Mouse (Mus musculus): ENCODE measurements around the gene Mansc4.

Mansc4 gene

DNA sequence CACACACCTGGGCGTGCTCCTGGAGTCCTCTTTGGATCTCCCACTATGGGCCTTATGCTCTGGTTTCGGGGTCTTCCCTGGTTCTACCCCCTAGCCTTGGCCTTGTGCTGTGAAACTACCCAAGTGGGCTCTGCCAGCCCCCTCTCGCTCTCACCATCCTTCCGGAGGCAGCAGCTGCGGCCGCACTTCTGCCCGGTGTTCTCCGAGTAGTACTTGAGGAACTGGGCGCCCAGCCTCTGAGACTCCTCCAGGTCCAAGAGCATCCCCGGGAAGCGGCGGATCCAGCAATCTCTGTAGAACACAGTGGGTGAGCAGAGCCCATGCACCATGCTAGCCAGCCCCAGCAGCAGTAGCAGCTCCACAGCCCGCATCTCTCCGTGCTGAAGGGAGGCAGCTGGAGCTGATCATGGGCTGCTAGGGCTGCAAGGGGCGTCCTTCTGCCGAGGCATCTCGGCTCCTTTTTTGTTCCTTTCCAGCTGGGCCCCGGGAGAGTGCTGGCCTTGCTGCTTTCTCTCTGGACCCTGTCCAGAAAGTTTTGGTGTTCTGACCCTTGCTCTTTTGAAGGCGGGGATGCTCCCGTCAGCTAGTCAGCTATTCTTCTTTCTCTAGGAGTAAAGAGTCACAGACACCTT, at the start of gene Mansc4:
TSS of gene Mansc4 (minus strand) at position 439 of the 632 bp plus-strand sequence.
- DNase-seq (ENCODE audit: low spot score in 2 of 2), result no peak

DNA sequence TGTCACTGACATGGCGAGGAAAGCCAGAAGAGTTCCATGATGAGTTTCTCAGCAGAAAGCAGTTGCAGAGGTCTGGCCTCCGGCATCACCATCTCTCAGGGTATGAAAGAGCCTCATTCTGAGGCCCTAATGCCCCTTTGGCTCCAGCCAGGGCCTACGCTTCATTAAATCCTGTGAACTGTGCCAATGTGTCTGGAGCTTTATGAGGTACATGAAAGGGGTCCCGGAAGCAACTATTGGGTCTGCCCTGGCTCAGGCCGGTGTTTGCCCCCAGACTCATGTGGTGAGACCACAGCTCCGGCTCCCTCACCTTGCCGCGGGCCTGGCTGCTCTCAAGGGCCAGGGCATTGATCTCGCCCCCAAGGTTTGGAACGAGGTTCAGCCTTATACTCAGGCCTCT, 40.4 kb upstream of the Mansc4 start:
- DNase-seq (ENCODE audit: low spot score in 2 of 2), result no peak

DNA sequence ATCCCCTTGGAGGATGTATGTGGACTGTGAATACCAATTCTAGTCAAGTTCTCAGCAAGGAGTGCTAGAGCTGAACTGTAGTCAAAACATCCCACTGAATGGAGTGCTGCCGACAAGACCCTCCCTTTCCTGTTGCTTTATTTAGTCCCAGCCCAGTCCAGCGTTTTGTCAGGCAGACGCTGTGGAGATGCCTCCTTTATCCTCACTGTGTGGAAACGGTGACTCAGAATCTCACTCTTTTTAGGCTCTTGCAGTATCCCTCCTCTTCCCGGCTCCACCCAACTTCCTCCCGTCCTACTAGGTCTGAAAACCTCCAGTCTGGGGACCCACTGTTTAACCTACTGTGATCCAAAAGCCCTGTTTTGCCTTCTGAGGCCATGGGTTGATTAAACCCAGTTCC, 34.5 kb upstream of the Mansc4 start:
- peak in 1 of 2 experiments; percentile 17 for DNase-seq (ENCODE audit: low spot score in 2 of 2)

DNA sequence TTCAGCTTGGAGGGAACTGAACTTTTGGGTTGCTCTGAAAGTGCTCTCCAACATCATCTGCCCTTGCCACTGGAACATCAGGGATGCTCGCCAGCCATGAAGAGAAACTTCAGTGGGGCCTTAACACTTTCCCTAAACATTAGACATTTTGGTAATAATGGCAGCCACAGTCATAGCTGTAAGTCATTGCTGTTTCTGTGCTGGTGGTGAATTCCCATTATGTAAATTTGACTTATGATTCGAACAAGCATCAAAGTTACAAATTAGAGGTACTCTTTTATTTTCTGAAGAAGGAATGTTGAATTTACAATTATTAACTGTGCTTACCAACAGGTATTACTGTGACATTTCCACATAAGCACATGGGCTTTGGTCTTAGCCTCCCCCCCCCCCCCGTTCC, 31.4 kb upstream of the Mansc4 start:
- DNase-seq (ENCODE audit: low spot score in 2 of 2), result no peak

DNA sequence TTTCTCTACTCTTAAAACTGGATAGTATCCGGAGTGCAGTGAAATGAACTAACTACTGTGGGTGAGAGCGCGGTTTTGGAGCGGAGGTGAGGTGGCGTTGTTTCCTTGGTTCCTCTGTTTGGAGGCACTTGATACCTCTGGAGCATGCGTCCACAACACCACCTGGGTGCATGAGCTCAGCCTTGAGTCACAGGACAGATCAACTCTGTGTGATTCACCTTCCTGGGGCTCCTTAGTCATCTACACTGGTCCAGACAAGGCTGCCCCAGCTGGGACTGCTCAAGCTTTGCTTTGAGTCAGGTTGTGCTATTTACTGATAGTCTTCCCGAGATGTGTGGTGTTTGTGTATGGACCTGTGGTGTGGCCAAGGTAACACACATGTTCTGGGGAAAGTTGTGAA, 30.9 kb upstream of the Mansc4 start:
- no peak for DNase-seq (ENCODE audit: low spot score in 2 of 2)

DNA sequence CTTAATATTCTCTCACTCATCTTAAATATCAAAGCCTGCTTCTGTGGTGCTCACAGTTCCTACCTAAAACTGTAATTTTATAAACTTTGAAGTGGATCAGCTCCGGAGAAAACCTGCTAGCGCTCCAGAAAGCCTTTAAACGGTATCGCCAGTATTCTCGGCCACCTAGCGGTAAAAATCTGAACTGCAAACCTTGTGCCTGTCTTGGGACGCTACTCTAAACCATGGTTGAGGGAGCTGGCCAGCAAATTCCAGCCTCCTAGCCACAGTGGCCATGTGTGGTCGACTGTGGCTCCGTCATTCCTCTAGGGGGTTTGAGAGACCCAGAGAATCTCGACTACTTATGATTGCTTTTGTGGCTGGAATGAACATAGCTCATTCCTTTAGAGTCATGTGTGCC, 29.7 kb upstream of the Mansc4 start:
- peak; percentile 51 to 60 for DNase-seq (ENCODE audit: low spot score in 2 of 2)

DNA sequence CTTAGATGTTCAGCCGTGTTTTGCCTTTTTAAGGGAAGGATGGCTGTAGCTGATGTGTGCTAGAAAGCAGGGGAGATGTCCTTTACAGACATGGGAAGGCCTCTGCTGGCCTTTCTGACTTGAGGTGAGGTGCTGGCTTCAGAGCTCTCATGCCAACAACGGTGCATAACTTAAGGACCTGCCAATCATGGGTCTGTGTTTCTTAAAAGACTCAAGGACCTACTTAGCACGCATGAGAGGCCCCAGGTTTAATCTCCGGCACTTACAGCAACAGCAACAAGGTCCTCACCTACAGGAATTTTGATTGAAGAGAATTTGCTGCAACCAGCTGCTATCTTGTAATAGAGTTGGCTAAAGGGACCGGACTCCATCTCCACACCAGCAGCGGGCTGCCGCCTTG, 22.5 kb upstream of the Mansc4 start:
- DNase-seq (ENCODE audit: low spot score in 2 of 2), result no peak

DNA sequence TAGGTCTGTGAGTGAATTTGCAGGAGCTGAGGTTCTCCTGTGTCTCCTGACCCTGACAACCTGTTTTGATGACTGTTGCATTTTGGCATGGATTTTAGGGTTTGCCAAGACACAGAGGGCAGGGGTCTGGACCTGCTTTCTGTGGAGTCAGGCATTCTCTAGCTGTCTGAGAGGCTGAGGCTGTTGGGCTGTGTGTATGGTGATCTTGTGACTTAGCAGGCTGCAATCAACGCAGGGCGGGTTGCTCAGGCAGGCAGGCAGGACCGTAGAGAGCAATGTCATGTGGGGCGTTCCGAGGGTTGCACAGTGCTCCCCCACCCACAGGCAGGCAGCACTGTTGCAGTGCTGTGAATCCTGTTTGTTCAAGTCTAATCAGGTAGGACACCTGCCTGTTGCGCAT, 19.9 kb upstream of the Mansc4 start:
- DNase-seq (ENCODE audit: low spot score in 2 of 2), result no peak

DNA sequence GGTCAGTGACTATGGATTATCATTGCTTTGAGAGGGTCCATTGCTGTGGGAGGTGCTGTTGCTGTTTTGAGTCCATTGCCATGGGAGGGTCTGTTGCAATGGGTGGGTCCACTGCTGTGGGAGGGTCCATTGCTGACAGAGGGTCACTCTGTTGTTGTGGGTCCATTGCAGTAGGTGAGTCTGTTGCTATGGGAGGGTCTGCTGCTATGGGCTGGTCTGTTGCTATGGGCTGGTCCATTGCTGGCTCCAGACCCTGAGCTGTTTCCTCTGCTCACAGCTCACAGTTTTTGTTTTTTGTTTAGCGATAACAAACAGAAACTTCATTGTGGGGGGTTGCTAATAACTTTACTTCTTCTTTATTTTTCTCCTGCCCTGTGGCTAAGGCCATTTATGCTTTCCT, 18.7 kb upstream of the Mansc4 start:
- no peak for DNase-seq (ENCODE audit: low spot score in 2 of 2)

DNA sequence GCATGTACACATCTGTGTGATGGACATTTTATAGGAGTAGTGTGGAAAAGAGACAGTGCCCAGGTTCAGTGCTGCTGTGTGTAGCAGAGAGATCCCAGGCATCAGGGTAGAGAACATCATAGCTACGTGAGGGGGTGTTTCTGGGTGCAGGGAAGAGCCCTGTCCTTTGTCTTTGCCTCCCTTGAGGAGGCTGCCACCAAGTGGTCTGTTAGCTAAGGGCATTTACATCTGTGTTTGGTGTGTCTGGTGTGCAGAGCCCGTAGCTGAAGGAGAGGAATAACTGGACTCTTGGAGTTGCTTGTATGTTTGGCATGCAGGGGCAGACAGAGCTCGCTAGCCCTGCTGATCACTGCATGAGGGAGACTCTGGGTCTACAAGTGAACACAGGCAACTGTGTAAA, 15.5 kb upstream of the Mansc4 start:
- no peak for DNase-seq (ENCODE audit: low spot score in 2 of 2)

DNA sequence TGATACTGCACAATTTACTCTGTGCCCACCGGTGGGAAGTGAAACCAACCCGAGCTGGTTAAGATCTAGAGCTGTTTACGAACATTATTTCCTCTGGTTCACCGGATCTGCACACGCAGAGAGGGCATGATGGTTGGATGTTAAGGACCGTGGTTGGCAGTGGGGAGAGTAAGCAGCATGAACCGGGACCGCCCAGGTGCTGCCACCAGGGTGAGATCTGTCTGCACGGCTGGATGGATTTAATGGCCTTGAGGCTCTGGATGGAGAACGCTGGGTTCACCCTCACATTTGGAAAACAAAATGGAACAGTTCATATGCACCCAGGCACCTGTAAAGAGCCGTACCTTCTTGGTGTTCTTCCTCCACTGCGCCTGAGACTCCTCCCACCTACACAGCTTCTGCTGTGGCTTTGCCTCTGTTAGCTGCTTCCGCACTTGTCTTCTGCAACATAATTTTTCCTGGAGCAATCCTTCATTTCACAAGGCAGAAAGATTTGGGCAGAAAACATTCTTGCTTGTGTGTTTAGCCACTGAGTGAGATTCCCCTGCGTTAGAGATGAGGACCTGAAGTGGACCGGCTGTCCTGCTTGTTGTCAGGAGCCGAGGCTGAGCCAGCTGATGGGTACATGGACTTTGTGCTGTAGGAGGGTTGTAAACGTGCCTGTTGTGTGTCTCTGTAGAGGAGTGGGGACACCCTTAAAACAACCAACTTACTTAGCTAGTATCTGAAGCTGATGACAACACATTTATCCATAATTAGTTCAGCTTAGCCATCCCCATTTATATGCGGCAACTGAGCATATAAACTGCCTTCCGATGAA, 12.8 kb upstream of the Mansc4 start:
- DNase-seq (ENCODE audit: low spot score in 2 of 2), result no peak

DNA sequence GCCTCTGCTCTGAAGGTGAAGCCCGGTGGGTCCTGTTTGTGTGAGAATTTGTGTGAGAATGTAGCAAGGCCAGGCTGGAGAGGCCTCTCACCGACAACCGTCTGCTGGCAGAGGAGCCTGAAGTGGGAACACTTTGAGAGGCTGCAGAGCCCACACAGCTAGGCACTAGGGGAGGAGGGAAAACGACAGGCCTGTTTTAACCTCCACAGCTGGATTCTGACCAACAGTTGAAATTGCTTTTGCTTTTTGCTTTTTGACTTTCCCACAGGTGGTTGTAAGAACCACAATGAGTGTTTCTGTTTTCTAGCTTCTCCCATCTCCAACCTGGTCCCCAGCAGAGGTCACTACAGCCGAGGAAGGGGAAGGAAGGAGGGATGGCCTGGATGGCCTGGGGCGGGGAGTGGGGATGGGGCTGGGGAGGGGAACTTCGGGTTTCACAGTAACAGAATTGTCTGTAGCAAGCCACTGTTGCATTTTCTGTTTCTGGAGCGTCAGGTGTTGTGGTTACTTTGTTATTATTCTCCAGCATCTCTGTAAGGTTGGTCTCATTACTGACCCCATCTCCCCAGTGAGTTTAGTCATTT, 10.6 kb upstream of the Mansc4 start:
- DNase-seq (ENCODE audit: low spot score in 2 of 2), result no peak

DNA sequence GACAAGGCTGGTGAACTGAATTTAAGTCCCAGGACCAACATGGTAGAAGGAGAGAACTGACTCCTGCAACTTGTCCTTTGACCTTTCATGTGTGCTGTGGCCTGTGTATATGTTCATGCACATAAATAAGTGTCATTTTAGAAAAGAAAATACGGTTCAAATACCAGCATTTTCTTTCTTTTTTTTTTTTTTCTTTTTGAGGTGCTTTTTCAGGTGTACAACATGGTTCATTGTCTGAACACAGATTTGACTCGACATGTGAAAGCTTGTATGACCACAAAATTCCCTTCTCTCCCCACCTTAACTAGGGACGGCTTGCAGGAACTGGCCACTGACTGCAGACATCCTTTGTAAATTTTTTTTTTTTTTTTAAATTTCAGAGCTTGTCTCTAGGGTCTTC, 10.1 kb upstream of the Mansc4 start:
- no peak for DNase-seq (ENCODE audit: low spot score in 2 of 2)

DNA sequence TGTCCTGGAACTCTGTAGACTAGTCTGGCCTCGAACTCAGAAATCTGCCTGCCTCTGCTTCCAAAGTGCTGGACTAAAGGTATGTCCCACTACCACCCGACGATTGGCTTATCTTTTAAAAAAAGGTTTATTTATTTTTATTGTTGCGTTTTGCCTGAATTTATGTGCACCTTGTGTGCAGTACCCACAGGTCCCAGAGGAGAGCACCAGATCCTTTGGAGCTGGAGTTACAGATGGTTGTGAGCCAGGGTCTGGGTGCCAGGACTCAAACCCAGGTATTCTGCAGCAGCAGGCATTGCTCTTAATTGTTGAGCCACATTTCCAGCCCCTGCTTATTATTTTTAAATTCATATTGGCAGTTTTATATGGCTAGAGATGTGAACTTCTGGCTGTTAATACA, 9.3 kb upstream of the Mansc4 start:
- DNase-seq (ENCODE audit: low spot score in 2 of 2), result no peak

DNA sequence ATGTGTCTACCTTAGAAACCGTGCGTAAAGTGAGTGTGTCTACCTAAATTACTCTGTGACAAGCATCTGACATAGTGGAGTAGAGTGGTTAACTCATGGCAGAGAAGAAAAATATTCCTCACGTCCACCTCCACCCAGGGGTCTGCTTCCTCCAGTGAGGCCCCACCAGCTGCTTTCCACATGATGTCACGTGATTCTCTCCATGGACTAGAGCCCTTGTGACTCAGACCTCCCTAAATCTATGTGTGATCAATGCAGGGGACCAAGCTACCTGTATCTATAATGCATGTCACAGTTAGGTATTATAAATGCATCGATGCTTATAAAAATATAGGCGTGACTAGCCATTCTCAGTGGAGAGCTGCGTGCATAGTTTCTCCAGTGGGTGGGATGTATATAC, 7.9 kb upstream of the Mansc4 start:
- DNase-seq (ENCODE audit: low spot score in 2 of 2), result no peak

DNA sequence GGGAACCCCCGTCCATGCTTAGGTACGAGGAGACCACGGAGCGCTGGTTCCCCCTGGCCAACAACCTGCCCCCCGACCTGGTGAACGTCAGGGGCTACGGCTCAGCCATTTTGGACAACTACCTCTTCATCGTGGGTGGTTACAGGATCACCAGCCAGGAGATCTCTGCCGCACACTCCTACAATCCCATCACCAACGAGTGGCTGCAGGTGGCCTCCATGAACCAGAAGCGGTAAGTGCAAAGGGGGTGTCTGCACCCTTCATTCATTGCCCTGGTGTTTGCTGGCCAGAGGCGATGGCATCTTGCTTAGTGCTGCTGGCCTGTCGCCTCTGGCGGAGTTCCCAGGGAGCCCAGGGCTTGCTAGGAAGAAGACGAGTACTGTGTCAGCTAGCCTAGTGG, 5.3 kb upstream of the Mansc4 start:
- DNase-seq (ENCODE audit: low spot score in 2 of 2), result peak; percentile 26 to 29

DNA sequence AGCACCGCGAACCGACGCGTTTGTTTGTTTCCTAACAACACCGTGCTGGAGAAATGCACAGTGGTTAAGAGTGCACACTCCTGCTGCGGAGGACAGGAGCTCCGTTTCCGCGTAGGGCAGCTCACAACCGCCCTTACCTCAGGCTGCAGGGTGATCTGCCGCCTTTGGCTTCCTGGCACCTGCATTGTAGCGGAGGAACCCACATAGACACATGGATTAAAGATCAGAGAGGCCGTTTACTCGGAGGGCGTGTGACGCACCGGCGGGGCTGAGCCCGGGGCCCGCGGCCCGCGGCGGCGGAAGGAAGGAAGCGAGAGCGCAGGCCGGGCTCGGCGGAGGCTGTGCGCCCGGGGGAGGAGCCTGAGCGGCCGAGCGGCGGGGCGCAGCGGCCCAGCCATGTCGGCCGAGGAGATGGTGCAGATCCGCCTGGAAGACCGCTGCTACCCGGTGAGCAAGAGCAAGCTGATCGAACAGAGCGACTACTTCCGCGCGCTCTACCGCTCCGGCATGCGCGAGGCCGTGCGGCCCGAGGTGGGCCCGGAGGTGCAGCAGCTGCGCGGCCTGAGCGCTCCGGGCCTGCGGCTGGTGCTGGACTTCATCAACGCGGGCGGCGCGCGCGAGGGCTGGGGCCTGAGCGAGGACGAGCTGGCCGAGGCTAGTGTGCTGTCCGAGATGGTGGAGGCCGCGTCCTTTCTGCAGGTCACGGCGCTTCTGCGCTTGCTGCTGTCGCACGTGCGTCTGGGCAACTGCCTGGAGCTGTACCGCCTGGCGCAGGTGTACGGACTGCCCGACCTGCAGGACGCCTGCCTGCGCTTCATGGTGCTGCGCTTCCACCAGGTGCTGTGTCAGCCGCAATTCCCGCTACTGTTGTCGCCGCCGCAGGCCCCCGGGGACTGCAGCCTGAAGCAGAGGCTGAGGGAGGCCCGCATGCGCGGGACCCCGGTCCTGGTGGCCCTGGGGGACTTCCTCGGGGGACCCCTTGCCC, 4.6 kb upstream of the Mansc4 start, which contains the start of gene Klhl42:
TSS of gene Klhl42 (plus strand) at position 244 of the 985 bp plus-strand sequence.
- DNase-seq (ENCODE audit: low spot score in 2 of 2), result peak; percentile 46 to 50

DNA sequence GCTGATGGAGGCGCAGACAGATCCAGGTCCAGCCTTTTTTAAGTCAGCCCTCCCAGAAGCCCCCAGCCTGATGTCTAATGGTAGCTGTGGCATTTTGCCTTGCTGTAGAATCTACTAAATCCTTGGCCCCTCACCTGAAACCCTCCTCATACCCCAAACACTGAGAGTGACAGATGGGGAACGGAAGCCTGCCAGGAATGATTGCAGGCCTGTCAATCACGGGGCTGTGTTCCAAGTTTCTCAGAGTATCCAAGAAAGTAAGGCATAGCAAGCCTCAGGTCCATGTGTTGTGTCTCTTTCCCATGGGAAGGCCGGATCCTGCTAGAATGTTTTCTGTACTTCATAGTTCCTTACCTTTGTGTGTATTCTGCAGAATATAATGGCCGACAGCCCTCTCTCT, 3.4 kb upstream of the Mansc4 start:
- no peak for DNase-seq (ENCODE audit: low spot score in 2 of 2)

DNA sequence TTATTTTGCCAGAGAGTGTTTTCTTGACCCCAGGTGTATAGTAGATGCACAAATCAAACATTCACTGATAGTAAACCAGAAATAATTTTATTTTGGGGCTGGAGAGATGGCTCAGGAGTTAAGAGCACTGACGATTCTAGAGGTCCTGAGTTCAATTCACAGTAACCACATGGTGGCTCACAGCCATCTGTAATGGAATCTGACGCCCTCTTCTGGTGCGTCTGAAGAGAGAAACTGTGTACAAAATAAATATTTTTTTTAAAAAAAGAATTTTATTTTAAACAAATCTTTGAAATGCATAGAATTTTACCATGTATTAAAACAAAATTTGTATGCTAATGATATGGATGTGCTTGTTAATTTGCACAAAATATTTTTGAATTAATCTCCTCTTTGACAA, 1.7 kb upstream of the Mansc4 start:
- no peak for DNase-seq (ENCODE audit: low spot score in 2 of 2)

DNA sequence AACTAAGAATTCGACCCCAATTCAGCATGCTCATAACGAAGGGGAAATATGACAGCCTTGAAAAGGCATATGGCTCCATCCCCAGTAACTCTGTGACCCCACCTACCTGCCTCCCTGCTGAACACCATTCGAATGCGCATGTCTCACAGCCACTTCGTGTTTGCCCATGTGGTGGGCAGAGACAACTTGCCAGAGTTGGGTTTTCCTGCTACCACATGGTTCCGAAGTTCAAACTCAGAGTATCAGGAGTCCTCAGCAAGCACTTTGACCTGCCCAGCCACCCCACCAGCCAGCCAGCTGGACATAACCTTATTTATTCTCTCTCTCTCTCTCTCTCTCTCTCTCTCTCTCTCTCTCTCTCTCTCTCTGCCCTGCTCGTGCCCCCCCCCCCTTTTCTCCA, 904 bp upstream of the Mansc4 start:
- DNase-seq (ENCODE audit: low spot score in 2 of 2), result no peak

DNA sequence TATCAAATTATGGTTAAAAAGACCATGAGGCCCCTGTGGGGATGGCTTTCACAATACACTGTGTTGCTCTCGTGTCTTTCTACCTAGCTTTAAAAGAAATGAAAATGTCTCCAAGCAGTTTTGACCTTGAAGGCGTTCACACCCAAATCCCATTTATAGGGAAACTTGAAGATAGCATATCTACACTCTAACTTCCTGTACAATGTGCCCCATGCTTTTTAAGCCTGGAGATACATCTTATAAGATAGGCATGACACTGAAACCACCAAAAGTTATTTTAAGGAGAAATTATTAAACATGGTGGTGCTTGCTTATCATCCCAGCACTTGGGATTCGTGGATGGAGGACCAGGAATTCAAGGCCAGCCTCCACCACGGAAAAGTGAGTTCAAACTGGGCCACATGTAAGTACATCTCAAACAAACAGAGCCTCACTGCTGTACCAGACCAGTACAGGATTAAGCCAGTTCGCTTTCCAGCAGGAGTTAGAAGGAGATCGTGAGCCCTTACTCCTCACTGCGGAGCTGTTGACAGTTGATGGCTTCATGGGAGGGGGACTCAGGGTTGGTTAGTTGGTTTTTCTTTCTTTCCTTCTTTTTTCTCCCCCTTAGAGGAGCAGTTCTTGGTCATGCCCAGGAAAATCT, 1.3 kb downstream of the Mansc4 start:
- DNase-seq (ENCODE audit: low spot score in 2 of 2), result no peak
